Mouse (Mus musculus): Measurements from ENCODE around the gene Olfr67. TPM values are rescaled to one million over a fixed set of nuclear protein-coding genes. Genes with fewer than 3 reads are reported as not detected.
"Not testable (repeated sequence)": the region's sequence is repeated elsewhere in the genome, so short reads cannot be mapped to it uniquely, and the experiment has no call there.

Gene Olfr67
- total RNA-seq, 2 experiments from 2014 or later: not detected

DNA sequence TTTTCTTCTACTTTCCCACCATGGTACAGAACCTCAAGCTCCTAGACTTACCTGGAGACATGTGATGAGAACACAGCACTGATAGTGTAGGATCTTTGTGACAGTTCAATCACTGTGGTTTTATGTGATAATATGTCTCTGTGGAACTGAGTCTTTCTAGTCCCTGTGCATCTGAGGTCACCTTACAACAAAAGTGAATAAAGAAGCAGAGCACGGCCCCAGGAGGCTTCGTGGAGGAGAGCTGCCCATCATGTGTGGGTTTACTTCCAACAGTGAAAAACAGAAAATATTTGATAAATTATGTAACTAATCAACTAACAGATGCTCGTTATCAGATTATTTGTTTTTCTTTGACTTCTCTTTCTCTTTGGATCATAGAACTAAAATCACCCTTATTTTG, 12.0 kb downstream of the Olfr67 start, which contains the start of gene Olfr68:
Gene Olfr68 (minus strand): TSS at position 101 of the 400 bp plus-strand sequence.
- DNase-seq (ENCODE audit: low spot score in 2 of 2): no peak
- intact Hi-C loops (cut with DNase I): no loop called here

- intact Hi-C loops (cut with DNase I); DNase-seq (ENCODE audit: low spot score in 2 of 2): not testable (repeated sequence)
These were observed 14.0 kb downstream of the Olfr67 start for GRCm38 (mm10) chr7:103777652-103778051.

- no peak for DNase-seq (ENCODE audit: low spot score in 2 of 2)
- intact Hi-C loops (cut with DNase I): no loop called here
These were observed 20.1 kb downstream of the Olfr67 start, which contains the start of gene Olfr69 for GRCm38 (mm10) chr7:103771494-103771893. Gene Olfr69 (minus strand): TSS chr7:103771594.

DNA sequence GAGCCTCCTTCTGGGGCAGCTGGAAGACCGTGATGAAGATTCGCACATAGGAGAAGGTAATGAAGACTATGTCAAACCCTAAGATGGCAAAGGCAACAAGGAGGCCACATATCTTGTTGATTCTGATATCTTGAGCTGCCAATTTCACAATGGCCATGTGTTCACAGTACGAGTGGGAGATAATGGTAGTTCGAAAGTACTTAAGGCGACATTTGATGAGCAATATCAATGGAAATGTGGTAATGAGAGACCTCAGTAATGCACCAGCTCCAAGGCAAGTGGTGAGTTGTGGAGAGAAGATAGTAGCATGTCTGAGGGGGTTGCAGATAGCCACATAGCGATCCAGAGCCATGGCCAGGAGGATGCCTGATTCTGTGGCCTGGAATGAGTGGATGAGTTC, 23.9 kb downstream of the Olfr67 start:
- DNase-seq (ENCODE audit: low spot score in 2 of 2); intact Hi-C loops (cut with DNase I): not testable (repeated sequence)

DNA sequence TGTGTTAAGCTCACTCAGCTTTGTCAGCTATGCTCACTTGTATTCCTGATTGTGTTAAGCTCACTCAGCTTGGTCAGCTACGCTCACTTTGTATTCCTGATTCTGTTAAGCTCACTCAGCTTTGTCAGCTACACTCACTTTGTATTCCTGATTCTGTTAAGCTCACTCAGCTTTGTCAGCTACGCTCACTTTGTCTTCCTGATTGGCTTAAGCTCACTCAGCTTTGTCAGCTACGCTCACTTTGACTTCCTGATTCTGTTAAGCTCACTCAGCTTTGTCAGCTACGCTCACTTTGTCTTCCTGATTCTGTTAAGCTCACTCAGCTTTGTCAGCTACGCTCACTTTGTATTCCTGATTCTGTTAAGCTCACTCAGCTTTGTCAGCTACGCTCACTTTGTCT, 29.4 kb downstream of the Olfr67 start:
- intact Hi-C loops (cut with DNase I); DNase-seq (ENCODE audit: low spot score in 2 of 2): not testable (repeated sequence)

- intact Hi-C loops (cut with DNase I): no loop called here
- DNase-seq (ENCODE audit: low spot score in 2 of 2): no peak
These were observed 34.4 kb downstream of the Olfr67 start, which contains the start of gene Olfr630 for GRCm38 (mm10) chr7:103757233-103757632. Gene Olfr630 (minus strand): TSS chr7:103757333.

- no peak for DNase-seq (ENCODE audit: low spot score in 2 of 2)
These were observed 46.8 kb downstream of the Olfr67 start, which contains the start of gene Olfr629 for GRCm38 (mm10) chr7:103744843-103745242. Gene Olfr629 (minus strand): TSS chr7:103744943.

More at GRCm38 (mm10) chr7:103744843-103745242, 46.8 kb downstream of the Olfr67 start, which contains the start of gene Olfr629:
- intact Hi-C loops (cut with DNase I): no loop called here

Other genes starting within 250 kb of the Olfr67 start
- gene Olfr612, start 249.1 kb downstream of the Olfr67 start, total RNA-seq (2021): not detected
- gene Olfr613, start 243.7 kb downstream of the Olfr67 start, total RNA-seq (2021): not detected
- not detected for gene Olfr615, start 235.7 kb downstream of the Olfr67 start, total RNA-seq (2021)
- not detected for gene Olfr616, start 222.7 kb downstream of the Olfr67 start, total RNA-seq (2021)
- not detected for gene Olfr617, start 218.8 kb downstream of the Olfr67 start, total RNA-seq (2021)
- gene Olfr618, start 201.7 kb downstream of the Olfr67 start, total RNA-seq (2021): not detected
- gene Olfr619, start 191.2 kb downstream of the Olfr67 start, total RNA-seq (2021): not detected
- not detected for gene Olfr620, start 179.3 kb downstream of the Olfr67 start, total RNA-seq (2021)
- gene Olfr622, start 149.1 kb downstream of the Olfr67 start, total RNA-seq (2021): not detected
- not detected for gene Olfr623, start 128.1 kb downstream of the Olfr67 start, total RNA-seq (2021)
- under 1 TPM in 1 of 2 experiments, not detected in 1; 0.07 TPM for gene Olfr624, start 120.6 kb downstream of the Olfr67 start, total RNA-seq (2021)
- not detected for gene Olfr625-ps1, start 109.1 kb downstream of the Olfr67 start, total RNA-seq (2021)
- gene Olfr243, start 77.2 kb downstream of the Olfr67 start, total RNA-seq (2021): not detected
- gene Olfr628, start 61.4 kb downstream of the Olfr67 start, total RNA-seq (2021): not detected
- gene Olfr629, start 46.9 kb downstream of the Olfr67 start, total RNA-seq (2021): not detected
- gene Olfr630, start 34.5 kb downstream of the Olfr67 start, total RNA-seq (2021): not detected
- gene Olfr69, start 20.2 kb downstream of the Olfr67 start, total RNA-seq (2021): not detected
- gene Olfr68, start 12.1 kb downstream of the Olfr67 start, total RNA-seq (2021): not detected
- gene Hbb-bt, start 22.2 kb upstream of the Olfr67 start, total RNA-seq (2021): 10 to 100 TPM; 78.9 to 84.4 TPM
- gene Hbb-bs, start 36.3 kb upstream of the Olfr67 start, total RNA-seq (2021): 100 to 1,000 TPM; 511 to 567 TPM
- gene Hbb-bh2, start 48.7 kb upstream of the Olfr67 start, total RNA-seq (2021): not detected
- not detected for gene Hbb-bh1, start 51.3 kb upstream of the Olfr67 start, total RNA-seq (2021)
- gene Hbb-y, start 61.4 kb upstream of the Olfr67 start, total RNA-seq (2021): not detected
- not detected for gene Olfr66, start 94.4 kb upstream of the Olfr67 start, total RNA-seq (2021)
- gene Olfr64, start 102.7 kb upstream of the Olfr67 start, total RNA-seq (2021): not detected
- gene Olfr65, start 111.7 kb upstream of the Olfr67 start, total RNA-seq (2021): not detected
- gene Olfr631, start 137.0 kb upstream of the Olfr67 start, total RNA-seq (2021): not detected
- gene Olfr632, start 142.5 kb upstream of the Olfr67 start, total RNA-seq (2021): not detected
- not detected for gene Olfr633, start 152.6 kb upstream of the Olfr67 start, total RNA-seq (2021)
- under 1 TPM; 0.05 to 0.07 TPM for gene Olfr635, start 179.3 kb upstream of the Olfr67 start, total RNA-seq (2021)
- gene Olfr638, start 206.9 kb upstream of the Olfr67 start, total RNA-seq (2021): not detected
- under 1 TPM; 0.07 to 0.16 TPM for gene Olfr639, start 225.5 kb upstream of the Olfr67 start, total RNA-seq (2021)
- gene Olfr640, start 233.8 kb upstream of the Olfr67 start, total RNA-seq (2021): not detected
- gene Olfr641, start 243.6 kb upstream of the Olfr67 start, total RNA-seq (2021): not detected